Mouse (Mus musculus): Measurements from ENCODE around the gene Srrt. TPM values are rescaled to one million over a fixed set of nuclear protein-coding genes. Genes with fewer than 3 reads are reported as not detected.

Gene Srrt
- 97.2 and 103 TPM in 2 replicates for polyA plus RNA-seq (2015; fragmentation: Nextera tagmentation; extraction: Ambion mirVana)

DNA sequence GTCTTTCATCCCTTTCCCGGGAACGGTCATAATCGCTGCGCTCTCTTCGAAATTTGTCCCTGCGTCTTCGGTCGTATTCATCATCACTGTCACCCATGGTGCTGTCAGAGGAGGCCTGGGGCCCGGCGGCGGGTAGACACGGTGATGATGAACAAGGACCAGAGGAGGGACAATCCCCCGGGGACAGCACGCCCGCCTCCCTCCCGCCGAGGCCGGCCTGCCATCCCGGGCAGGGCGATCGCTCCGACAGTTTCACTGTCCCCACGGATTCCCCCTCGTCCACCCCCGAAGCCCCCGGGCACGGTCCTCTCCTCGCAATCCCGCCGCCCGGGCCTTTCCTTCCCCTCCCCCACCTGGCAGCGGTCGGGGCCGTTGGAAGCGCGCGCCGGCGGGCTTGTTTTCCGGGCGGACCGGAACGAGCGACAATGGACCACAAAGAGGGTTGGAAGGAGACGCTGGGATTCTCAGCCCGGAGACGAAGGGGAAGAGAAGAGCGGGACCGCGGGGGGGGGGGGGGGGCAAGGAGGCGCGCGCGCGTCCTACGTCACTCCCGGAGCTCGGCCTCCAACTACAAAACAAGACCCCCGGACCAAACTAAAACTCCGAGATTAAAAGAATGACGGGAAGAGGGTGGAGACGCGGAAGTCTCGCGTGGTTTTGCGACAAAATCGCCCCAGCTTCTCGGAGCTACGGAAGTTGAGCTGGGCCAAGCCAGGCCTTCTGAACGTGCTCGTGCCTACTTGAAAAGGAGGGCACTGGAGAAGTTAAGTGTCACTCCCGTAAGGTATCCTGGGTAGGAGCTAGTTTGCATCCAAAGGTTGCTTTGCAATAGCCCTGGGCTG is at the start of gene Srrt:
Srrt (minus strand) TSS at position 604 of the 842 bp plus-strand sequence.
- peaks cover 15% of the 10 kb centered on the region for H3K36me3 ChIP-seq (ENCODE audit: control insufficient read depth, insufficient read depth, low read length)
- H3K4me2 ChIP-seq (ENCODE audit: low read length): peak within 1 kb of the TSS; percentile 89
- WGBS: under 1% methylated on average over 51 of the region's 72 CpGs
- peak within 1 kb of the TSS; percentile 91 for H3K4me3 ChIP-seq (ENCODE audit: low read depth, low read length)
- H3K9me3 ChIP-seq (replicated peaks; ENCODE audit: control insufficient read depth, low read length, poor library complexity, severe bottlenecking): no peaks in the 10 kb centered on the region
- H3K27ac ChIP-seq (ENCODE audit: low read length): peak within 1 kb of the TSS; percentile 95
- no peaks in the 10 kb centered on the region for H3K27me3 ChIP-seq (ENCODE audit: control insufficient read depth, insufficient read depth, low read depth, low read length)
- peak within 1 kb of the TSS; percentile 99 for H3K9ac ChIP-seq (ENCODE audit: low read depth, low read length)
- peak; percentile 90 for ATAC-seq
- peaks cover 34% of the 10 kb centered on the region for H3K4me1 ChIP-seq (ENCODE audit: control insufficient read depth, insufficient read depth, low read length)

- no peak overlapping the region for H3K4me2 ChIP-seq (ENCODE audit: low read length)
- H3K36me3 ChIP-seq (ENCODE audit: control insufficient read depth, insufficient read depth, low read length): no peaks in the 10 kb centered on the region
- no peak overlapping the region for H3K4me3 ChIP-seq (ENCODE audit: low read depth, low read length)
- WGBS: 90% methylated on average over 17 of the region's 17 CpGs
- H3K4me1 ChIP-seq (ENCODE audit: control insufficient read depth, insufficient read depth, low read length): peaks cover 18% of the 10 kb centered on the region
- no peak for ATAC-seq
- no peaks in the 10 kb centered on the region for H3K9me3 ChIP-seq (replicated peaks; ENCODE audit: control insufficient read depth, low read length, poor library complexity, severe bottlenecking)
- no peak overlapping the region for H3K9ac ChIP-seq (ENCODE audit: low read depth, low read length)
- peaks cover 10% of the 10 kb centered on the region for H3K27me3 ChIP-seq (ENCODE audit: control insufficient read depth, insufficient read depth, low read depth, low read length)
- no peak overlapping the region for H3K27ac ChIP-seq (ENCODE audit: low read length)
Observed at GRCm38 (mm10) chr5:137354091-137354490, 46.6 kb upstream of the Srrt start.

DNA sequence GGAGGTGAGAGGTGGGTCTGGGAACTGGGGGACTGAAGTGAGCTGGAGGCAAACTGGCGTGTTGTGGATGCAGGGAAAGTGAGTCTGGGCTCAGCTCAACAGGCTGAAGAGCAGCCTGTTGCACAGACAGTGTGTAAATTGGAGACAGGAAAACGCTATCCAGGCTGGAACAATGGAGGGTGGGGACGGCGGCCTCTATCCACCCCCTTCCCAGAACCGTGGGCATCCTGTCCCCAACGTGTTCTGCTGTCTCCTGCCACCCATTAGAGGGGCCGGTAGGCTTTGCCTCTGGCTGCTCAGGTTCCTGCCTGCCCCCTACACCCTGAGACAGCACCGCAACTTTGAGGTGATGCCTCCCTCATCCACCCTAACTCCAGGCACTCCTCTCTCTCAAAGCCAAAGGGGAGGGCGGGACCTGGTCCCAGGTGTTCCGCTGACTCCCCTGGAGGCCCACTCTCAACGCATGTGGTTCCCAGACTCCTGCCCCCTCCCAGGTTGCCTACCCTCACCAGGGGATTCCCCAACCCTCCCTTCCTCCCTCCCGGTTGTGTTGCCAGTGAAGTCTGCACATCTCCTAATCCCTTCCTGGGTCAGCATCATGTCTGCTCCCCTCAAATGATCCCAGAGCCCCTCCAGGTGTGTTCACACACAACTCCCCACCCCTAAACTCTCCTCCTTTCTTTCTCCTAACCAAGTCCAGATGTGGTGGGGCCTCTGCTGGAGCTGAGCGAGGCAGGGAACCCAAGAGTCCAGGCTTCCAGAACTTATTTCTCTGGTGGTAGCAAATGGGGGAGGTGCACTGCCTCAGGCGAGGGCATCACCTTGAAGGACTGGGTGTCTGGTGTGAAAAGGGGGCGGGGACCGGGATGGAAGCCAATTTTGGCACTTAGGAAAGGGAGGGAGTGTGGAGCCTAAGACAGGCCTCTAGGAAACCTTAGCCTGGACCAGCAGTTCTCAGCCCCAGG is 44.8 kb upstream of the Srrt start:
- ATAC-seq: no peak
- peak overlapping the region; percentile 30; the same call in 1 of the 2 replicates for H3K9ac ChIP-seq (ENCODE audit: low read depth, low read length)

DNA sequence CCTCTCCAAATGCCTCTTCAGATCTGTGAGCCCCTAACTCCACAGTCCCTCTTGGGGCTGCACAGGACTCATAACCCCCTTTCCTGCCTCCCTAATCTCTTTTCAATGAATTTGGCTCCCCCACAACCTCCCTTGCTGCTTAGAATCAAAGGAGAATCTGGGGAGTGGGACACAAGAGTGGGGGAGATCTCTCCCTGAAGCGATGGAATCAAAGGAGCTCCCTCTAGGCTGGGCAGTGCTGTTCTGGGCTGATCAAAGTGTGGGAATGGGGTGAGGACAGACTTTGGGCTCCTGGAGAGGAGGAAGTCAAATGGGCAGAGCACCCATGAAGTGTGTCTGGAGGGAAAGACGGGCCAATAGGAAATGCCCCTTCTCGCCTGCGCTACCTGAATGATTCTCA is 43.9 kb upstream of the Srrt start:
- H3K27ac ChIP-seq (ENCODE audit: low read length): no peak overlapping the region
- no peaks in the 10 kb centered on the region for H3K36me3 ChIP-seq (ENCODE audit: control insufficient read depth, insufficient read depth, low read length)
- H3K9ac ChIP-seq (ENCODE audit: low read depth, low read length): no peak overlapping the region; the same call in 1 of the 2 replicates
- H3K4me2 ChIP-seq (ENCODE audit: low read length): peak overlapping the region; percentile 96
- H3K4me1 ChIP-seq (ENCODE audit: control insufficient read depth, insufficient read depth, low read length): peaks cover 28% of the 10 kb centered on the region
- WGBS: 12% methylated on average over 4 of the region's 4 CpGs
- peaks cover 12% of the 10 kb centered on the region for H3K27me3 ChIP-seq (ENCODE audit: control insufficient read depth, insufficient read depth, low read depth, low read length)
- H3K4me3 ChIP-seq (ENCODE audit: low read depth, low read length): peak overlapping the region; percentile 65
- H3K9me3 ChIP-seq (replicated peaks; ENCODE audit: control insufficient read depth, low read length, poor library complexity, severe bottlenecking): no peaks in the 10 kb centered on the region
- ATAC-seq: no peak

More for the DNA sequence above, 44.8 kb upstream of the Srrt start:
- H3K4me3 ChIP-seq (ENCODE audit: low read depth, low read length): peak overlapping the region; percentile 65
- H3K36me3 ChIP-seq (ENCODE audit: control insufficient read depth, insufficient read depth, low read length): no peaks in the 10 kb centered on the region
- no peak overlapping the region for H3K27ac ChIP-seq (ENCODE audit: low read length)
- peaks cover 28% of the 10 kb centered on the region for H3K4me1 ChIP-seq (ENCODE audit: control insufficient read depth, insufficient read depth, low read length)
- H3K4me2 ChIP-seq (ENCODE audit: low read length): peak overlapping the region; percentile 96
- H3K27me3 ChIP-seq (ENCODE audit: control insufficient read depth, insufficient read depth, low read depth, low read length): peaks cover 12% of the 10 kb centered on the region
- 25% methylated on average over 16 of the region's 16 CpGs for WGBS
- H3K9me3 ChIP-seq (replicated peaks; ENCODE audit: control insufficient read depth, low read length, poor library complexity, severe bottlenecking): no peaks in the 10 kb centered on the region

GRCm38 (mm10) chr5:137351058-137351380 is 43.5 kb upstream of the Srrt start:
- H3K27me3 ChIP-seq (ENCODE audit: control insufficient read depth, insufficient read depth, low read depth, low read length): peaks cover 12% of the 10 kb centered on the region
- WGBS: 4% methylated on average over 8 of the region's 8 CpGs
- no peaks in the 10 kb centered on the region for H3K9me3 ChIP-seq (replicated peaks; ENCODE audit: control insufficient read depth, low read length, poor library complexity, severe bottlenecking)
- peak overlapping the region; percentile 96 for H3K4me2 ChIP-seq (ENCODE audit: low read length)
- no peaks in the 10 kb centered on the region for H3K36me3 ChIP-seq (ENCODE audit: control insufficient read depth, insufficient read depth, low read length)
- no peak for ATAC-seq
- H3K27ac ChIP-seq (ENCODE audit: low read length): no peak overlapping the region
- peak overlapping the region; percentile 65 for H3K4me3 ChIP-seq (ENCODE audit: low read depth, low read length)
- peaks cover 28% of the 10 kb centered on the region for H3K4me1 ChIP-seq (ENCODE audit: control insufficient read depth, insufficient read depth, low read length)
- H3K9ac ChIP-seq (ENCODE audit: low read depth, low read length): peak overlapping the region; percentile 21; the same call in 1 of the 2 replicates

GRCm38 (mm10) chr5:137350205-137351057 is 43.0 kb upstream of the Srrt start:
- H3K9ac ChIP-seq (ENCODE audit: low read depth, low read length): peak overlapping the region; percentile 76
- H3K27ac ChIP-seq (ENCODE audit: low read length): peak overlapping the region; percentile 64
- H3K4me1 ChIP-seq (ENCODE audit: control insufficient read depth, insufficient read depth, low read length): peaks cover 28% of the 10 kb centered on the region
- no peaks in the 10 kb centered on the region for H3K36me3 ChIP-seq (ENCODE audit: control insufficient read depth, insufficient read depth, low read length)
- H3K4me3 ChIP-seq (ENCODE audit: low read depth, low read length): peak overlapping the region; percentile 65
- no peaks in the 10 kb centered on the region for H3K9me3 ChIP-seq (replicated peaks; ENCODE audit: control insufficient read depth, low read length, poor library complexity, severe bottlenecking)
- peaks cover 12% of the 10 kb centered on the region for H3K27me3 ChIP-seq (ENCODE audit: control insufficient read depth, insufficient read depth, low read depth, low read length)
- WGBS: under 1% methylated on average over 55 of the region's 55 CpGs
- peak; percentile 61 for ATAC-seq
- H3K4me2 ChIP-seq (ENCODE audit: low read length): peak overlapping the region; percentile 96

DNA sequence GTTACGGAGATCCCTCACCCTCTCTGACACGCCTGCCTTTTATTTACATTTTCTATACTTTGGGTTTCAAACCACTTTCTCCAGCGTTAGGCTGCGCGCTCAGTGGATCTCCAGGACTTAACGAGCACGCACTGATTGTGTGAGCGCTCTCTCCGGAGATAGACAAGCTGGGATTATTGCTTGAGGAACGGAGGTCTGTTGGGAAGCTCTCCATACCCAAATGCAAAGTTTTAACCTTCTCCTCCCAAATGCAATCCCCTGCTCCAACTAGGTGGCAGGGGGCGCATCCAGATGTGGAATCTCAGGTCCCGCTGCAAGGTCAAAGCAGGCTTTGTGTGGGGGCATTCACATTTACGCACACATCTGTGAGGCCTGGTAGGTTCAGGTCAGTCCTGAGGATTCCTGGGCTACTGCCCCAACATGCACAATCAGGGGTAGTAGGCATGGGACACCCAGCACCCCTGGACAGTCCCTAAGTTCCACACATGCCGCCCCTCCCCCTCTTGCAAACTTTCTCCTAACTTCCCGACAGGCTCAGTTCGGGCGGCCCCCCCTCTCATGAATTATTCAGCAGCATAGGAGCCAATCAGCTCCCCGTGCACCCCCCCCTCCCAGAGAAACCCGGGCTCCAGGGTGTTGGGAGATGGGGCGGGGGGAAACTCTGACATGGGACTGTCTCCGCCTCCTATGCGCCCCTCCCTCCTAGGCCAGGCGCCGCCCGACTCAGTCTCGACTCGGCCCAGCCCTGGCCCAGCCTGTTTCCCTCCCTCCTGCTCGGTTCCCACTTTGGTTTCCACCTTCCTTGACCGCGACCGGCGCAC is 42.1 kb upstream of the Srrt start, which contains the start of gene Ephb4:
Ephb4 (plus strand) TSS at position 726 of the 821 bp plus-strand sequence.
- Histone ChIP-seq H3K4me3 (ENCODE audit: low read depth, low read length) (peak within 1 kb of the TSS; percentile 65), H3K27ac (ENCODE audit: low read length) (peak within 1 kb of the TSS; percentile 64), H3K4me1 (ENCODE audit: control insufficient read depth, insufficient read depth, low read length) (peaks cover 28% of the 10 kb centered on the region), H3K9ac (ENCODE audit: low read depth, low read length) (peak within 1 kb of the TSS; percentile 76), H3K27me3 (ENCODE audit: control insufficient read depth, insufficient read depth, low read depth, low read length) (peaks cover 12% of the 10 kb centered on the region), H3K36me3 (ENCODE audit: control insufficient read depth, insufficient read depth, low read length) (no peaks in the 10 kb centered on the region), H3K9me3 (replicated peaks; ENCODE audit: control insufficient read depth, low read length, poor library complexity, severe bottlenecking) (no peaks in the 10 kb centered on the region), H3K4me2 (ENCODE audit: low read length) (peak within 1 kb of the TSS; percentile 96)
- ATAC-seq: peak; percentile 86
- 2% methylated on average over 30 of the region's 32 CpGs for WGBS
